In genomic region chr16:57597295-57597957, GRCm38 (mm10) we compare ENCODE assay signal across 20 mouse cellular contexts.
"Had no signal": no experiment of that assay in that cellular context is flagged by ENCODE, and none has a peak within 500 bp of the region (broad histone marks: within the 10 kb centered on the region; RNA-seq: fewer than 3 reads in every experiment).

No protein-coding gene starts in this region.

- H3K27ac ChIP-seq: limb, embryonic 12.5 days; limb, embryonic 15.5 days; liver, embryonic 15.5 days; midbrain, embryonic 12.5 days; midbrain, embryonic 15.5 days; neural tube, embryonic 12.5 days; neural tube, embryonic 15.5 days; stomach, postnatal 0 days had no signal

- ATAC-seq: inflammation-experienced regulatory T-cells, adult 6 months; intestine, embryonic 16.5 days; midbrain, embryonic 15.5 days had no signal

- H3K27me3 ChIP-seq: limb, embryonic 12.5 days; limb, embryonic 15.5 days; liver, embryonic 15.5 days; midbrain, embryonic 12.5 days; midbrain, embryonic 15.5 days; neural tube, embryonic 12.5 days; neural tube, embryonic 15.5 days had no signal

- H3K36me3 ChIP-seq: limb, embryonic 12.5 days; limb, embryonic 15.5 days; liver, embryonic 15.5 days; midbrain, embryonic 12.5 days; midbrain, embryonic 15.5 days; neural tube, embryonic 12.5 days; neural tube, embryonic 15.5 days had no signal

- H3K9ac ChIP-seq: limb, embryonic 12.5 days; limb, embryonic 15.5 days; liver, embryonic 15.5 days; midbrain, embryonic 12.5 days; midbrain, embryonic 15.5 days; neural tube, embryonic 12.5 days; neural tube, embryonic 15.5 days had no signal

- H3K4me2 ChIP-seq: limb, embryonic 12.5 days; limb, embryonic 15.5 days; liver, embryonic 11.5 days; liver, embryonic 15.5 days; midbrain, embryonic 12.5 days; midbrain, embryonic 15.5 days; neural tube, embryonic 12.5 days; neural tube, embryonic 15.5 days had no signal

- H3K4me1 ChIP-seq: limb, embryonic 12.5 days; limb, embryonic 15.5 days; liver, embryonic 15.5 days; midbrain, embryonic 12.5 days; midbrain, embryonic 15.5 days; neural tube, embryonic 12.5 days; neural tube, embryonic 15.5 days had no signal

- DNase-seq: kidney, adult 18-20 months; kidney, adult 9 months; kidney, postnatal 14 days; kidney, postnatal 4 days; left cerebral cortex, postnatal 4 days; right cerebral cortex, postnatal 25 days; thymus, adult 2 months; thymus, postnatal 14 days; thymus, postnatal 4 days had no signal

- H3K4me3 ChIP-seq: limb, embryonic 12.5 days; limb, embryonic 15.5 days; liver, embryonic 15.5 days; midbrain, embryonic 12.5 days; midbrain, embryonic 15.5 days; neural tube, embryonic 12.5 days; neural tube, embryonic 15.5 days had no signal

- H3K9me3 ChIP-seq: limb, embryonic 12.5 days; limb, embryonic 15.5 days; liver, embryonic 15.5 days; midbrain, embryonic 12.5 days; midbrain, embryonic 15.5 days; neural tube, embryonic 12.5 days; neural tube, embryonic 15.5 days had no signal
